Mouse (Mus musculus) neural tube, embryonic 12.5 days (tissue): ENCODE results near the gene Rnf26. TPM values are rescaled to one million over a fixed set of nuclear protein-coding genes. Genes with fewer than 3 reads are reported as not detected.
"Not testable (repeated sequence)": the region's sequence is repeated elsewhere in the genome, so short reads cannot be mapped to it uniquely, and the experiment has no call there.

ENCODE experiments used
- ATAC-seq: fragments of 200-750 bp; cut with Nextera tagmentation; 2 replicates; pipeline ENCODE4 v1.8.0; 2017; ENCODE audit warnings: low read depth, mild to moderate bottlenecking, moderate TSS enrichment, moderate library complexity; ENCODE audit not compliant: low FRiP score
- H3K27ac ChIP-seq: fragments of 300-500 bp; sonication (generic); 2 replicates; pipeline ENCODE4 v1.5.1; 2016
- H3K27me3 ChIP-seq: fragments of 300-500 bp; sonication (generic); replicated peaks from 2 replicates; pipeline ENCODE4 v1.6.1; 2016; ENCODE audit warnings: mild to moderate bottlenecking
- H3K36me3 ChIP-seq: fragments of 300-500 bp; sonication (generic); 2 replicates; pipeline ENCODE4 v1.6.1; 2016; ENCODE audit warnings: mild to moderate bottlenecking
- H3K4me1 ChIP-seq: fragments of 300-500 bp; sonication (generic); 2 replicates; pipeline ENCODE4 v1.6.1; 2016
- H3K4me2 ChIP-seq: fragments of 300-500 bp; sonication (generic); replicated peaks from 2 replicates; pipeline ENCODE4 v1.6.1; 2016; ENCODE audit warnings: mild to moderate bottlenecking
- H3K4me3 ChIP-seq: fragments of 300-500 bp; sonication (generic); 2 replicates; pipeline ENCODE4 v1.5.1; 2016
- H3K9ac ChIP-seq: fragments of 300-500 bp; sonication (generic); 2 replicates; pipeline ENCODE4 v1.6.1; 2016; ENCODE audit warnings: mild to moderate bottlenecking
- H3K9me3 ChIP-seq: fragments of 300-500 bp; sonication (generic); 2 replicates; pipeline ENCODE4 v1.6.1; 2016; ENCODE audit warnings: mild to moderate bottlenecking
- WGBS: fragments of 180-500 bp; shearing (Covaris S2); methylation state at CpG from one replicate; pipeline ENCODE4 v1.1.7; 2016; 5-methylcytosine and 5-hydroxymethylcytosine counted together
- polyA plus RNA-seq: library from polyadenylated mRNA; unstranded; fragments of >200 nt; fragmentation: Nextera tagmentation; extraction: Ambion mirVana; gene quantifications from 2 replicates; pipeline ENCODE4 v1.2.1, GENCODE M21; 2016

Rnf26 gene
- polyA plus RNA-seq, 1 experiment from 2014 or later, result 59.2 TPM

DNA sequence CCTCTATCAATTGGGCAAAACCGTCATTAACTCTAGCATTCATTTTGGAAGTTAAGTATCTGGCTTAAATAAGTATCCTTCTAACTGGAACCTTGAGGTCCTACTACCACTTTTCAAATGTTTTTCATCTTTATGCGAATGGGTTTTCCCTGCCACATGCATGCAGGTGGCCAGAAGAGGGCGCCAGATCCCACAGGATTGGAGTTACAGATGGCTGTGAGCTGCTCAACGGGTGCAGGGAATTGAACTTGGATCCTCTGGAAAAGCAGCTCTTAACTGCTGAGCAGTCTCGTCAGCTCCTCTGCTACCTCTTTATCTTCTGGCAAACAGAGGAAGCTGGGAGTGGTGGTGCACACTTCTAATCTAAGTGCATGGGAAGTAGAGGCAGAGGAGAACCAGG, 5.7 kb upstream of the Rnf26 start:
- no peaks in the 10 kb centered on the region for H3K36me3 ChIP-seq
- 54% methylated on average over 5 of the region's 5 CpGs for WGBS
- H3K9me3 ChIP-seq, result no peaks in the 10 kb centered on the region
- H3K9ac ChIP-seq, result no peak overlapping the region
- H3K4me1 ChIP-seq, result no peaks in the 10 kb centered on the region
- H3K4me2 ChIP-seq, result no peak overlapping the region
- H3K4me3 ChIP-seq, result no peak overlapping the region
- H3K27me3 ChIP-seq, result no peaks in the 10 kb centered on the region
- no peak overlapping the region for H3K27ac ChIP-seq
- no peak for ATAC-seq

DNA sequence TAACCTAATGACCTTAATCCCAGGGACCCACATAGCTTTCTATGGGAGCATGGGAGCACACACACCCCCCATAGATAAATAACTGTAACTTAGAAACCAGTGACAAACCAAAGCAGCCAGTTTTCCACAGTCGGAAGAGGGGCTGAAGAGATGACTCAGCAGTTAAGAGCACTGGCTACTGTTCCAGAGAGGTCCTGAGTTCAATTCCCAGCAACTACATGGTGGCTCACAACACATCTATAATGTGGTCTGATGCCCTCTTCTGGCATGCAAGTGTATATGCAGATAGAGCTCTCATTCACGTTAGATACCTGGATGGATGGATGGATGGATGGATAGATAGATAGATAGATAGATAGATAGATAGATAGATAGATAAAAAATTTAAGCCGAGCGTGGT, 2.9 kb upstream of the Rnf26 start:
- Histone ChIP-seq H3K36me3 (no peaks in the 10 kb centered on the region), H3K9ac (no peak overlapping the region), H3K4me3 (no peak overlapping the region), H3K9me3 (no peaks in the 10 kb centered on the region), H3K4me2 (no peak overlapping the region), H3K4me1 (0 out of 2 replicates have a peak, but pooled peaks cover 5% of the 10 kb centered on the region), H3K27ac (no peak overlapping the region), H3K27me3 (no peaks in the 10 kb centered on the region)
- no peak for ATAC-seq
- WGBS, result 85% methylated on average over 4 of the region's 4 CpGs

DNA sequence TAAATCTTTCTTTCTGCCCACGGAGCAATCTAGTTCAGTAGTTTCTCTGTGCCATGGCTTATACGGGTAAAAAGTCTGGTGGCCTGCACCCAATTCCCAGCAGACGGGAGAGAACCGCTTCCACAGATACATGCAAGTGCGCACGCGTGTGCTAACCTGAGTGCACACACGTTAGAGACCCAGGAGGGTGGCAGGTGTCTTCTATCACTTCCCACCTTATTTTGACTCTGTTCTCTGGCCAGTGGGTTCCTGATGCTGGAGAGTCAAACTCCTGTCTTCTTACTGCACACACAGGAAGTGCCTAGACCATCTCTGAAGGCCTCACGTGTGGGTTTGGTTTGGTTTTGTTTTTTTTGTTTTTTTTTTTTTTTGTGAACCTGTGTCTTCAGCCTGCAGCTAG, 2.3 kb upstream of the Rnf26 start:
- Histone ChIP-seq H3K9ac (no peak overlapping the region), H3K4me1 (peaks cover 6% of the 10 kb centered on the region; the same call in 1 of the 2 replicates), H3K36me3 (no peaks in the 10 kb centered on the region), H3K9me3 (no peaks in the 10 kb centered on the region), H3K4me3 (no peak overlapping the region), H3K4me2 (no peak overlapping the region), H3K27me3 (no peaks in the 10 kb centered on the region), H3K27ac (no peak overlapping the region)
- no peak for ATAC-seq
- 94% methylated on average over 9 of the region's 9 CpGs for WGBS

DNA sequence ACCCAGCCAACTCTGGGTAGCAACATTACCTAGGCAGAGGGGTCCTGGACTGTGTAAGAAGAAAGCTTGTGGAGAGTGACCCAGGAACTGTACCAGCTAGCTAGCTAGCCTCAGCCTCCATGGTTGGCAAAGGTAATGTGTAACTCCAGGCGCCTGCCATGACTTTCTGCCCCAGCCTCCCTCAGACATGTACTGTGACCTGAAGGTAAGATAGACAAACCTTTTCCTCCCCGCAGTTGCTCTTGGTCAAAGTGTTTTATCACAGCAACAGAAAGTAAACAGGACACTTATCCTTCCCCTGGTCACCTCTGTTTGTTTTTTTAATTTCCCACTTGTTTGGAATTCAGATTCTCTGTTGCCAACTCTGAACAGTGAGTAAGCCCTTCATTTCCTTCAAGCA, 1.1 kb upstream of the Rnf26 start:
- 86% methylated on average over 2 of the region's 2 CpGs for WGBS
- no peak for ATAC-seq

DNA sequence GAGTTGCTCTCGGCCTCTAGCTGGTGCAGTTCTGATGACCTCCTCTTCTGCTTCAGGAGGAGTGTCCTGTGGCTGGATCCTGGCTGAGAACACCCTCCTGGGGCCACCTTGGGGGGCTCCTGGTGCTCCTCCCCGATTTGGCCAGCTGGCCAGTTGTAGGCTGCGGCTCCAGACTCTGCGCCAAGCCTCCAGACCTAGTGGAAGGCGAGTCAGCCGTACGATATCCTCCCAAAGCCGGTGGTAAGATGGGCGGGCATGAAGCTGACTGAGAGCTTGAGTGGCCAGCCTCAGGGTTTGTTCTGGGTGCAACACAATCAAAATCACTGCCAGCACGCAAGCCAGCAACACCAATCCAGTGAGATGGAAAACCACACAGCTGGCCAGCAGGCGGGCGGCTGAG, 1.4 kb downstream of the Rnf26 start:
- 72% methylated on average over 10 of the region's 12 CpGs for WGBS
- H3K36me3 ChIP-seq, H3K9ac ChIP-seq, H3K4me3 ChIP-seq, H3K9me3 ChIP-seq, ATAC-seq, H3K27me3 ChIP-seq, H3K27ac ChIP-seq: not testable (repeated sequence)
- H3K4me1 ChIP-seq, result peaks cover 41% of the 10 kb centered on the region
- H3K4me2 ChIP-seq, result peak overlapping the region; percentile 61

More for the DNA sequence above, 1.1 kb upstream of the Rnf26 start:
- no peaks in the 10 kb centered on the region for H3K9me3 ChIP-seq
- H3K9ac ChIP-seq, result no peak overlapping the region
- H3K36me3 ChIP-seq, result peaks cover 5% of the 10 kb centered on the region; the same call in 1 of the 2 replicates
- H3K27me3 ChIP-seq, result no peaks in the 10 kb centered on the region
- no peak overlapping the region for H3K4me3 ChIP-seq
- no peak overlapping the region for H3K4me2 ChIP-seq
- no peak overlapping the region for H3K27ac ChIP-seq
- peaks cover 17% of the 10 kb centered on the region for H3K4me1 ChIP-seq

DNA sequence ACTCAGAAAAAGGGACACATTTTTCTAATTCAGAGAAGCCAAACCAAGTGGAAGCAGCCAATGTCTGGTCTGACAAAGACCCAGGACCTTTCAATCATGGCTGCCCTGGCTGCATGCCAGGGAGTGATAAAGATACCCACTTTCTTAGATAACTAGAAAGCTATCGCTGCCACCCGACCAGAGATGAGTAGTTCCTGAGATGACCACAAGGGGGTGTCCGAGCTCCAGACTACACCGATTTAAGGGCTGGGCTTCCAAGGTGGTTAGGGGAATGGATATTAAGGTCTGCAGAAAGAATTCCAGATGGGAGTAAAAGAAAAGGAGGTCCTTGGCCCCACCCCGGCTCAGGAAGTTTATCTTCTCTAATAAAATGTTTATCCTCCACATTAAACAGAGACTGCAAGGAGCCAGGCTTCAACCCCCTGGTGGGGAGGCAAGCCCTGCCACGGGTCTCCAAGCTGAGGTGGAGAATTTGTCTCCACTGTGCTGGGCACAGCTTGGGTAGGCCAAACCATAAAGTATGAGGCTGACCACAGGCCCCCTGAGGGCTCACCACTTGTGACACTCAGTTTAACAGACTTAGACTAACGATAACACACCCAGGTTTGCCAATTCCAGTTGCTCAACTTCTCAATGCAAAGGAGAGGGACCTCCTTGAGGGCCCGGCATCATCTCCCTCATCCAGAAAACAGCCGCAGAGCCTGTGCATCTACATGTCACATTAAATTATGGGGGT, 3.8 kb downstream of the Rnf26 start:
- ATAC-seq, result no peak
- whole genome bisulfite sequencing, result 31% methylated on average over 9 of the region's 9 CpGs
- no peak overlapping the region for H3K27ac ChIP-seq
- no peak overlapping the region for H3K4me3 ChIP-seq
- H3K4me1 ChIP-seq, result peaks cover 46% of the 10 kb centered on the region
- H3K36me3 ChIP-seq, result peaks cover 13% of the 10 kb centered on the region
- no peaks in the 10 kb centered on the region for H3K27me3 ChIP-seq
- no peak overlapping the region for H3K9ac ChIP-seq
- peak overlapping the region; percentile 46 for H3K4me2 ChIP-seq
- no peaks in the 10 kb centered on the region for H3K9me3 ChIP-seq

DNA sequence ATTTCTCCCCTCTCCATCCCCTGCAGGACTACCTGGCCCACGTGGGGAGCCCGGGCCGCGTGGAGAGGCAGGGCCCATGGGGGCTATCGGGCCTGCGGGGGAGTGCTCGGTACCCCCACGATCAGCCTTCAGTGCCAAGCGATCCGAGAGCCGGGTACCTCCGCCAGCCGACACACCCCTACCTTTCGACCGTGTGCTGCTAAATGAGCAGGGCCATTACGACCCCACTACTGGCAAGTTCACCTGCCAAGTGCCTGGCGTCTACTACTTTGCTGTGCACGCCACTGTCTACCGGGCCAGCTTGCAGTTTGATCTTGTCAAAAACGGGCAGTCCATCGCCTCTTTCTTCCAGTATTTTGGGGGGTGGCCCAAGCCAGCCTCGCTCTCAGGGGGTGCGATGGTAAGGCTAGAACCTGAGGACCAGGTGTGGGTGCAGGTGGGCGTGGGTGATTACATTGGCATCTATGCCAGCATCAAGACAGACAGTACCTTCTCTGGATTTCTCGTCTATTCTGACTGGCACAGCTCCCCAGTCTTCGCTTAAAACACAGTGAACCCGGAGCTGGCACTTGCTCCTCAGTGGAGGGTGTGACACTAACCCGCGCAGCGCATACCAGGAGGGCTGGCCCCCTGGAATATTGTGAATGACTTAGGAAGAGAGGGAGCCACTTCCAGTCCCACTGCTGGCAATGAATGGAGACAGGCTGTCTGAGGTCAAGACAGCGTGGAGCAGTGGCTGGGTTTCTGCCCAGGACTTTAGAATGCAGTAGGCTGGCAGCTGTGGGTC, 4.9 kb downstream of the Rnf26 start:
- 81% methylated on average over 31 of the region's 31 CpGs for WGBS
- H3K9me3 ChIP-seq, result no peaks in the 10 kb centered on the region
- ATAC-seq, result no peak
- H3K9ac ChIP-seq, result no peak overlapping the region
- H3K27ac ChIP-seq, result no peak overlapping the region
- H3K4me3 ChIP-seq, result no peak overlapping the region
- peaks cover 18% of the 10 kb centered on the region for H3K36me3 ChIP-seq
- peaks cover 46% of the 10 kb centered on the region for H3K4me1 ChIP-seq
- peak overlapping the region; percentile 44 for H3K4me2 ChIP-seq
- H3K27me3 ChIP-seq, result no peaks in the 10 kb centered on the region

DNA sequence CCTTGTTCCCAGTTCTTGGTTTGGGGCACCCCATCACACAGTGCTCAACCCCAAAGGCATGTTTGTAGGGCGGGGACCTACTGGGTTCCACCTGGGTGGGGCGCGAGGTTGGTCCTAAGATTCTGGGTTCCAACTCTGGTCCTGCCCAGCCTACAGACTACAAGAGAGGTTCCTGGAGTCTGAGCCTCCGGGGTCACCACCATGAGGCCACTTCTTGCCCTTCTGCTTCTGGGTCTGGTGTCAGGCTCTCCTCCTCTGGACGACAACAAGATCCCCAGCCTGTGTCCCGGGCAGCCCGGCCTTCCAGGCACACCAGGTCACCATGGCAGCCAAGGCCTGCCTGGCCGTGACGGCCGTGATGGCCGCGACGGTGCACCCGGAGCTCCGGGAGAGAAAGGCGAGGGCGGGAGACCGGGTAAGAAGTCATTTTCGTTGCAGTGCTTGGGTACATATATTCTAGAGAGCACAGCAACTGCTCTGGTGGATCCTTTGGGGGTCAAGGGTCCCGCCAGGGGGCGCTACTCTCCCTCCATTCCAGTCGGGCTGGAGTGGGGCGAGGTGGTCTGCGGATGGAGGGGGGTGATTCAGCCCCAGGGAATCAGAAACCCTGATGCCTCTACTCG, 5.6 kb downstream of the Rnf26 start:
- H3K4me2 ChIP-seq, result peak overlapping the region; percentile 44
- WGBS, result 39% methylated on average over 25 of the region's 25 CpGs
- H3K27me3 ChIP-seq, result no peaks in the 10 kb centered on the region
- ATAC-seq, result no peak
- peaks cover 46% of the 10 kb centered on the region for H3K4me1 ChIP-seq
- H3K4me3 ChIP-seq, result no peak overlapping the region
- H3K9me3 ChIP-seq, result no peaks in the 10 kb centered on the region
- 0 out of 2 replicates have a peak overlapping the region, but pooled peaks have one; percentile 26 for H3K9ac ChIP-seq
- H3K36me3 ChIP-seq, result peaks cover 18% of the 10 kb centered on the region
- no peak overlapping the region for H3K27ac ChIP-seq

DNA sequence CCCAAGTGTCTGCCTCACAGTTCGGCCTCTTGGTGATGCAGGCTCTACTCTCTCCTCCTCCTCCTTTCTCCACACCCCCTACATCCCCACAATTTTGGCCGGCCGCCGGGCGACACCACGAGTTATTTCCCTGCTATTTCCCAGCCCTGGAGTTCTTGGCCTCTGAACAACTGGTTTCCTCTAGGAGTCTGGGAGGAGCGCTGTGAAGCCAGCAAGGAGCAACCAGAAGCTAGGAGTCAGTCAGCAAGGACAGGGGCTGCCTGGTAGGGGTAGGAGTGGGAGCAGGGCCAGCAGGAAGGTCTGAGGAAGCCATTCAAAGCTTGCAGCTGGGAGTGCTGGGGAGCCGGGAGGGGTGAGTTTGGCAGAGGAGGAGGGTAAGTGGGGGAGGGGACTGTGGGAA, 6.2 kb downstream of the Rnf26 start, which contains the start of gene C1qtnf5:
C1qtnf5 (plus strand) TSS at position 136 of the 400 bp plus-strand sequence.
- H3K9me3 ChIP-seq, result no peaks in the 10 kb centered on the region
- peaks cover 18% of the 10 kb centered on the region for H3K36me3 ChIP-seq
- 0 out of 2 replicates have a peak within 1 kb of the TSS, but pooled peaks have one; percentile 26 for H3K9ac ChIP-seq
- H3K27me3 ChIP-seq, result no peaks in the 10 kb centered on the region
- H3K4me3 ChIP-seq, result no peak within 1 kb of the TSS
- H3K4me2 ChIP-seq, result peak within 1 kb of the TSS; percentile 44
- WGBS, result 41% methylated on average over 8 of the region's 8 CpGs
- no peak for ATAC-seq
- H3K4me1 ChIP-seq, result peaks cover 46% of the 10 kb centered on the region
- no peak within 1 kb of the TSS for H3K27ac ChIP-seq

DNA sequence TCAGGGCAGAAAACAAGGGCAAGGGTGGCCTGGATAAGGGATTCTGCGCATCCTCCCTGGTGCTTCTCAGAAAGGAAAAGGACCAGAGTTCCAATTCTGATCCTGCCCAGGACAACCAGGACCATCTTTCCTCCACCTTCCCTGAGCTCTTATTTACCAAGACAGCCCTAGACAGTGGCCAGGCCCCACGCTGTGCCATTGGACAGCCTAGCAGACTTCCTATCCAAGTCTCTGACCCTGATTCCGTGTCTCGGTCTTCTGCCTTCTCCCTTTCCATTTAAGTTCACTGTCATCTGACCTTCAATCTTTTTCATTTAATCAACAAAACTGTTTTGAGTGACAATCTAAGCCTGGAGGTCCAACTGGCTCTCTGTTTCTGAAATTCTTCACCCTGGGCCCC, 6.7 kb downstream of the Rnf26 start:
- H3K4me1 ChIP-seq, result peaks cover 42% of the 10 kb centered on the region
- no peak for ATAC-seq

DNA sequence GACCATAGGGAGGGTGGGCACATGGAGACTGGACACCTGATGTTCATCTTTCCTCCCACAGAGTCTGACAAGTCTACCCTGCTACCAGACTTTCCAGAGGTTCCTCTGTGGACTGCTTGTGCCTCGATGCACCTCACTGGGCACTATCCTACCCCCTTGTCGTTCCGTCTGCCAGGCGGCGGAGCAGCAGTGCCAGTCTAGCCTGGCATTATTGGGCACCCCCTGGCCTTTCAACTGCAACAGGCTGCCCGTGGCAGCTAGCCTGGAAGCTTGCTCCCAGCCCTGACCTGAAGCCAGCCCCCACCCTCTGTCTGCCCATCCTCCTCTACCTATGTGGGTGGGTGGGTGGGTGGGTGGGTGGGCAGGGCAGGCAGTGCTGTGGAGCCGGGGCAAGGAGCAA, 7.1 kb downstream of the Rnf26 start:
- Histone ChIP-seq H3K4me3 (no peak overlapping the region), H3K9ac (no peak overlapping the region), H3K4me2 (no peak overlapping the region), H3K4me1 (peaks cover 41% of the 10 kb centered on the region), H3K9me3 (no peaks in the 10 kb centered on the region), H3K27ac (no peak overlapping the region), H3K27me3 (no peaks in the 10 kb centered on the region), H3K36me3 (peaks cover 18% of the 10 kb centered on the region)
- no peak for ATAC-seq
- 96% methylated on average over 7 of the region's 7 CpGs for WGBS

More for the DNA sequence above, 6.7 kb downstream of the Rnf26 start:
- 90% methylated on average over 4 of the region's 4 CpGs for WGBS
- Histone ChIP-seq H3K36me3 (peaks cover 18% of the 10 kb centered on the region), H3K4me2 (peak overlapping the region; percentile 44), H3K27ac (no peak overlapping the region), H3K4me3 (no peak overlapping the region), H3K9ac (no peak overlapping the region), H3K9me3 (no peaks in the 10 kb centered on the region), H3K27me3 (no peaks in the 10 kb centered on the region)

DNA sequence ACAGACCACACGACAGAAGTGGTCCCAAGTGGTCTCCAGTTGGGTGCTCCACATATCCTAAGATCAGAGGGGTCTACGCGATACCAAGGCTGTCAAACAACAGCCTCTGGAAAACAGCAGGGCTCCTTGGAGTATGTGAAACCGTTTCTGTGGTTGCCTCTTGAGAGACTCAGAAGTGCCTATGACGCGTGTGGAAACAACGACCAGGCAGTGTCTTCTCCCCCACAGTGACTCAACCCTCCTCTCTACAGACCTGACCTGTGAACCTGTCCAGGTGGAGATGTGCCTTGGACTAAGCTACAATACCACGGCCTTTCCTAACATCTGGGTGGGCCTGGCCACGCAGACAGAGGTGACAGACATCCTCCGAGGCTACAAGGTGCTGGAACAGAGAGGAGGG, 7.5 kb downstream of the Rnf26 start:
- H3K4me1 ChIP-seq, result peaks cover 41% of the 10 kb centered on the region
- H3K9me3 ChIP-seq, result no peaks in the 10 kb centered on the region
- H3K4me2 ChIP-seq, result no peak overlapping the region
- H3K4me3 ChIP-seq, result no peak overlapping the region
- H3K27me3 ChIP-seq, result no peaks in the 10 kb centered on the region
- no peak overlapping the region for H3K9ac ChIP-seq
- ATAC-seq, result no peak
- H3K36me3 ChIP-seq, result peaks cover 18% of the 10 kb centered on the region
- WGBS, result 91% methylated on average over 10 of the region's 10 CpGs
- H3K27ac ChIP-seq, result no peak overlapping the region
